Mouse (Mus musculus): ENCODE measurements around the gene Triap1.
"Not testable (repeated sequence)": the region's sequence is repeated elsewhere in the genome, so short reads cannot be mapped to it uniquely, and the experiment has no call there.

Gene Triap1

GRCm38 (mm10) chr5:115333626-115334025 lies 7.4 kb upstream of the Triap1 start:
- in situ Hi-C loops (cut with MboI, MseI): no loop called here

- in situ Hi-C loops (cut with MboI, MseI): no loop called here
Measured at GRCm38 (mm10) chr5:115340007-115340406, 1.0 kb upstream of the Triap1 start.

GRCm38 (mm10) chr5:115341314-115342165 lies 515 bp downstream of the Triap1 start:
- in situ Hi-C loops (cut with MboI, MseI): no loop called here

- in situ Hi-C loops (cut with MboI, MseI): loop anchor here (5.0 kb wide), 1 partner anchor 65 kb away; no protein-coding TSS in a partner anchor
Measured at GRCm38 (mm10) chr5:115347564-115347963, 6.5 kb downstream of the Triap1 start.

GRCm38 (mm10) chr5:115348546-115349224 lies 7.7 kb downstream of the Triap1 start, which contains the start of gene Cox6a1:
TSS of gene Cox6a1 (minus strand) at chr5:115348981.
- in situ Hi-C loops (cut with MboI, MseI): loop anchor here (5.0 kb wide), 1 partner anchor 66 kb away; no protein-coding TSS in a partner anchor

- in situ Hi-C loops (cut with MboI, MseI): loop anchor here (5.0 kb wide), 1 partner anchor 67 kb away; no protein-coding TSS in a partner anchor
Measured at GRCm38 (mm10) chr5:115349225-115349555, 8.2 kb downstream of the Triap1 start.

GRCm38 (mm10) chr5:115351348-115351747 lies 10.3 kb downstream of the Triap1 start:
- in situ Hi-C loops (cut with MboI, MseI): loop anchor here (25.0 kb wide), 1 partner anchor 2011 kb away; the partner anchor contains the start of gene Wsb2

- in situ Hi-C loops (cut with MboI, MseI): loop anchor here (25.0 kb wide), 1 partner anchor 2007 kb away; the partner anchor contains the start of gene Wsb2
Measured at GRCm38 (mm10) chr5:115355070-115355469, 14.0 kb downstream of the Triap1 start.

GRCm38 (mm10) chr5:115358872-115359271 lies 17.8 kb downstream of the Triap1 start:
- in situ Hi-C loops (cut with MboI, MseI): loop anchor here (25.0 kb wide), 1 partner anchor 2003 kb away; the partner anchor contains the start of gene Wsb2

- in situ Hi-C loops (cut with MboI, MseI): loop anchor here (25.0 kb wide), 1 partner anchor 2003 kb away; the partner anchor contains the start of gene Wsb2
Measured at GRCm38 (mm10) chr5:115359438-115359837, 18.4 kb downstream of the Triap1 start.

- in situ Hi-C loops (cut with MboI, MseI): loop anchor here (25.0 kb wide), 1 partner anchor 2002 kb away; the partner anchor contains the start of gene Wsb2
Measured at GRCm38 (mm10) chr5:115359851-115360372, 18.9 kb downstream of the Triap1 start.

GRCm38 (mm10) chr5:115362216-115362615 lies 21.2 kb downstream of the Triap1 start:
- in situ Hi-C loops (cut with MboI, MseI): loop anchor here (25.0 kb wide), 1 partner anchor 2000 kb away; the partner anchor contains the start of gene Wsb2

- in situ Hi-C loops (cut with MboI, MseI): loop anchor here (25.0 kb wide), 1 partner anchor 1999 kb away; the partner anchor contains the start of gene Wsb2
Measured at GRCm38 (mm10) chr5:115362819-115363714, 22.0 kb downstream of the Triap1 start.

- in situ Hi-C loops (cut with MboI, MseI): loop anchor here (5.0 to 25.0 kb wide), 2 partner anchors 78 to 1998 kb away; partner anchors contain the start of gene Wsb2
Measured at GRCm38 (mm10) chr5:115364782-115365181, 23.8 kb downstream of the Triap1 start.

GRCm38 (mm10) chr5:115371736-115372135 lies 30.7 kb downstream of the Triap1 start:
- in situ Hi-C loops (cut with MboI, MseI): loop anchor here (25.0 kb wide), 1 partner anchor 1991 kb away; the partner anchor contains the start of gene Wsb2

- in situ Hi-C loops (cut with MboI, MseI): loop anchor here (25.0 kb wide), 1 partner anchor 1989 kb away; the partner anchor contains the start of gene Wsb2
Measured at GRCm38 (mm10) chr5:115373441-115374203, 32.6 kb downstream of the Triap1 start.

- in situ Hi-C loops (cut with MboI, MseI): loop anchor here (25.0 kb wide), 1 partner anchor 1988 kb away; the partner anchor contains the start of gene Wsb2
Measured at GRCm38 (mm10) chr5:115374204-115374820, 33.3 kb downstream of the Triap1 start.

- in situ Hi-C loops (cut with MboI, MseI): no loop called here
Measured at GRCm38 (mm10) chr5:115375436-115375835, 34.4 kb downstream of the Triap1 start.

- in situ Hi-C loops (cut with MboI, MseI): not testable (repeated sequence)
Measured at GRCm38 (mm10) chr5:115378882-115379281, 37.9 kb downstream of the Triap1 start.
